Mouse (Mus musculus) heart, embryonic 10.5 days (tissue): ENCODE results near the gene Phactr1. TPM values are rescaled to one million over a fixed set of nuclear protein-coding genes. Genes with fewer than 3 reads are reported as not detected.

ENCODE experiments used
- DNase-seq: peaks from one replicate; pipeline ENCODE4 v3.0.0-alpha.2; 2017; ENCODE audit warnings: low spot score
- H3K27ac ChIP-seq: fragments of 300-500 bp; sonication (generic); 2 replicates; pipeline ENCODE4 v1.5.1; 2016; ENCODE audit warnings: mild to moderate bottlenecking
- H3K27me3 ChIP-seq: fragments of 300-500 bp; sonication (generic); 2 replicates; pipeline ENCODE4 v1.6.1; 2016; ENCODE audit warnings: mild to moderate bottlenecking; ENCODE audit not compliant: poor library complexity, insufficient read depth, severe bottlenecking
- H3K36me3 ChIP-seq: fragments of 300-500 bp; sonication (generic); 2 replicates; pipeline ENCODE4 v1.6.1; 2016; ENCODE audit warnings: mild to moderate bottlenecking, moderate library complexity
- H3K4me1 ChIP-seq: fragments of 300-500 bp; sonication (generic); 2 replicates; pipeline ENCODE4 v1.6.1; 2016; ENCODE audit warnings: mild to moderate bottlenecking
- H3K4me3 ChIP-seq: fragments of 300-500 bp; sonication (generic); 2 replicates; pipeline ENCODE4 v1.5.1; 2016; ENCODE audit warnings: mild to moderate bottlenecking, moderate library complexity
- H3K9me3 ChIP-seq: fragments of 300-500 bp; sonication (generic); 2 replicates; pipeline ENCODE4 v1.6.1; 2016; ENCODE audit warnings: mild to moderate bottlenecking, moderate library complexity
- WGBS: fragments of 180-500 bp; shearing (Covaris S2); methylation state at CpG from one replicate; pipeline ENCODE4 v1.1.7; 2016; 5-methylcytosine and 5-hydroxymethylcytosine counted together
- polyA plus RNA-seq: library from polyadenylated mRNA; unstranded; fragments of >200 nt; fragmentation: Nextera tagmentation; extraction: Ambion mirVana; gene quantifications from 2 replicates; pipeline ENCODE4 v1.2.1, GENCODE M21; 2016

The Phactr1 gene
- polyA plus RNA-seq, 1 experiment from 2014 or later: 4.1 TPM

DNA sequence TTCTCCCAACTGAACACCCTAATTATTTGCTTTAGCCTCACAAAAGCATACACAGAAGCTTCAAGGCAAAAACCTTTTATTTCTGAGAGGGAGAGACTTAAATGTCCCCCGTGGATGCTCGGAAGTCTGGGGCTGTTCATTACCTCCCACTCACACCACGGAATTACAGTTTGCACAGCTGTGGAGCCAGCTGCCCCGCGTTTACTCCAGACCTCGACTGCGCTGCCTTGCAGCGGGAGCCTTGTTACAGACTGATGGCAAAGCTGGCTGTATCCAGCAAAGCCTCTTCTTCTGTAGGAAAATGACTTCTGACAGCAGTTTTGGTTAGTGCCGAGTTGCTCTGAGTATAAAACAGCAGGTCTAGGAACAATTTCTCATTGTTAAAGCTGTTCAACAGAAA is 39.0 kb downstream of the Phactr1 start:
- DNase-seq: no peak

DNA sequence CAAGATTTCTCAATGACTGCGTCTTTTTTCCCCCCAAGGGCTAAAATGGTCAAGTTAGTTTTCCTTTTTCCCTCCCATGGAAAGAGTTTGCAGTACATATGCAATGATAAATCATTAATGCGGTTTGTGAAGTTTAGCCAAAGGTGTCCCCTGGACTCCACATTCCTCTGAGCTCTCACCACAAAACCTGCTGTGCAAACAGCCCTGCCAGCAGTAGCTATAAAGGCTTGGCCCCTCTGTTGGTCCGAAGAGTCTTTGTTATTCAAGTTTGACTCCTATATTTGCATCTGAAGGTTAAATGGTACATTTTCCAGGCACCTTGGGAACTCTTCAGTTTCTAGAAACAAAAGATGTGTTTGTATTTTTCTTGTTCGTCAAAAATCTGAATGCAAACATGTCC is 39.7 kb downstream of the Phactr1 start:
- 51% methylated on average over 4 of the region's 4 CpGs for WGBS
- no peak for DNase-seq
- Histone ChIP-seq H3K36me3 (no peaks in the 10 kb centered on the region), H3K4me3 (no peak overlapping the region), H3K27me3 (no peaks in the 10 kb centered on the region), H3K27ac (no peak overlapping the region), H3K4me1 (0 out of 2 replicates have a peak, but pooled peaks cover 3% of the 10 kb centered on the region), H3K9me3 (no peaks in the 10 kb centered on the region)

More for the DNA sequence above, 39.0 kb downstream of the Phactr1 start:
- H3K27ac ChIP-seq: no peak overlapping the region
- H3K4me1 ChIP-seq: 0 out of 2 replicates have a peak, but pooled peaks cover 3% of the 10 kb centered on the region
- H3K36me3 ChIP-seq: no peaks in the 10 kb centered on the region
- no peak overlapping the region for H3K4me3 ChIP-seq
- WGBS: 59% methylated on average over 9 of the region's 9 CpGs
- no peaks in the 10 kb centered on the region for H3K27me3 ChIP-seq
- H3K9me3 ChIP-seq: no peaks in the 10 kb centered on the region

DNA sequence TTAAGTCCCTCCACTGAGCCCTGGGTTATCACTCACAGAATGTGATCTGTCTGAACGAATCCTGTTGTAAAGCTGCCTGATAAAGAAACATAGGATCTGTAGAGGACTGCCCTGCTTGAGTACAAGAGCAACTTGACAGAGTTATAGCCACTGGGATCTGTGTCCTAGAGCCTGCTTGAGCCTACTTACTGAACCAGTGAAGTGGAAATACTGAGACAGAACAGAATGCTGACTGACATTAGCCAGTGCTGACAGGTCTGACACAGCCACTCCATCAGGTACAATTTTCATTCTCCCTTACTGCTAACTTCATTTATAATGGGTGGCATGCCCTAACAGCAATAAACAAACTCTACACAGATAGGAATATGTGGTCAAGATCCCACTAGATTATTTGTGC is 40.2 kb downstream of the Phactr1 start:
- 17% methylated on average over 1 of the region's 1 CpGs for WGBS
- H3K36me3 ChIP-seq: no peaks in the 10 kb centered on the region
- H3K27ac ChIP-seq: no peak overlapping the region
- H3K4me3 ChIP-seq: no peak overlapping the region
- DNase-seq: no peak
- no peaks in the 10 kb centered on the region for H3K27me3 ChIP-seq
- H3K4me1 ChIP-seq: 0 out of 2 replicates have a peak, but pooled peaks cover 3% of the 10 kb centered on the region
- no peaks in the 10 kb centered on the region for H3K9me3 ChIP-seq

DNA sequence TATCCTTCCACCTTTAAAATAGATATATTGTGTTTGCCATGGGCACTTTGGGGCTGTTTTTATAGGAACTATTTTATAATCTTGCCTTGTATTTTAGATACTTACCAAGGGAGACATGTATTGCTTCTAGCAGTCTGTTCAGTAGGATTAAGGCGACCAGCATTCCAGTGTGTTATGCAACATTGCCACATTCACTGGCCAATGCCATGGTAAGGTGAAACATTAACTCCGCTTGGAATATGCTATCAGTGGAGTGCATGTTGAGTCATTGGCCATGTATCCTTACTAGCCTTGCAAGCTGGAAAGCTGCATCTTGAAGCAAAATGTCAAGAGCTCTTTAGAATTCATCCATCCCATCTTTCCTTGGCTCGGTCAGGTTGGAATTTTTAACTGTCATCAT is 43.6 kb downstream of the Phactr1 start:
- H3K4me3 ChIP-seq: no peak overlapping the region
- 0 out of 2 replicates have a peak, but pooled peaks cover 3% of the 10 kb centered on the region for H3K4me1 ChIP-seq
- WGBS: 80% methylated on average over 3 of the region's 3 CpGs
- no peaks in the 10 kb centered on the region for H3K27me3 ChIP-seq
- no peaks in the 10 kb centered on the region for H3K9me3 ChIP-seq
- H3K27ac ChIP-seq: no peak overlapping the region
- no peak for DNase-seq
- no peaks in the 10 kb centered on the region for H3K36me3 ChIP-seq

DNA sequence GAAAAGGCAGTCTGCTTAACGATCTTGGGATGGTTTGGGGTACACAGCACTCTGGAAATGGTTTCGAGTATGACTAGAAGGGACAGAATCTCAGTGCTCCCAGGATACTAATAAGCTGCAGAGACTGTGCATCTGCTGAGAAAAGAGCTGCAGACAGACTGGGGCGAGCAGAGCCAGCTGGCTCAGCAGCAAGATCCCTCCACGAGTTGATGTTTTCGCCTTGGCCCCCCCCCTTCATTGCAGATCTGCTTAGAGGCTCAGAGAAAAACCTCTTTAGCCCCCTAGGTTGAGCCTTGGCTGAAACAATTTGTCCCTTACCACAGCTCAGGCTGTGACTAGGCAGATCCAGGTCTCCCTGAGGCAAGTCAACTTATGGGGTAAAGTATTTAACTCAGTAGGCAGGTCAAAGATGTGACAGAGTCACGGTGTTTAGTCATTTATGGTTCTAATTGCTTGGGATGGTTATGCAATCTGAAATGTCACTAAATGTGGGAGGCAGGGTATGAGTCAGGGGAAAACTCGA is 45.3 kb downstream of the Phactr1 start:
- H3K4me3 ChIP-seq: no peak overlapping the region
- H3K4me1 ChIP-seq: no peaks in the 10 kb centered on the region
- H3K9me3 ChIP-seq: no peaks in the 10 kb centered on the region
- 60% methylated on average over 7 of the region's 7 CpGs for WGBS
- DNase-seq: no peak
- no peaks in the 10 kb centered on the region for H3K36me3 ChIP-seq
- no peak overlapping the region for H3K27ac ChIP-seq
- no peaks in the 10 kb centered on the region for H3K27me3 ChIP-seq

DNA sequence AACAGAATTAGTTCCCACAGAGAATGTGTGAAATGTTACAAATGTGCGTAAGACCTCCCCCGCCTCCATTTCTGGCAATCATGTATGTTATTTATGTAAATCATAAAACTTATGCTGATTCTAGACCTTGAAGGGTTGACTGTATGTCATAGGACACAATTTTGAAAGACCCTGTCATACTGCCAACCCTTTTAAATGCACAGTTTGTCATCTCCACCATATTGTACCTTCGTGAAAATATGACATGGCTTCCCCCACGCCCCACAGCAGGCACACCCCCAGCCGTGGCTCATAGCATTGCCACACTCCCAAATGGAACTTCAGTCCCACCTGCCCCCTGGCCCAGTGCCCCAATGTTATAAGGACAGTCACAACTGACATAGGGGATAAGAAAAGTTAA is 57.1 kb downstream of the Phactr1 start:
- Histone ChIP-seq H3K36me3 (no peaks in the 10 kb centered on the region), H3K27me3 (no peaks in the 10 kb centered on the region), H3K4me1 (no peaks in the 10 kb centered on the region), H3K9me3 (no peaks in the 10 kb centered on the region), H3K4me3 (no peak overlapping the region), H3K27ac (no peak overlapping the region)
- DNase-seq: no peak
- WGBS: 84% methylated on average over 5 of the region's 5 CpGs

DNA sequence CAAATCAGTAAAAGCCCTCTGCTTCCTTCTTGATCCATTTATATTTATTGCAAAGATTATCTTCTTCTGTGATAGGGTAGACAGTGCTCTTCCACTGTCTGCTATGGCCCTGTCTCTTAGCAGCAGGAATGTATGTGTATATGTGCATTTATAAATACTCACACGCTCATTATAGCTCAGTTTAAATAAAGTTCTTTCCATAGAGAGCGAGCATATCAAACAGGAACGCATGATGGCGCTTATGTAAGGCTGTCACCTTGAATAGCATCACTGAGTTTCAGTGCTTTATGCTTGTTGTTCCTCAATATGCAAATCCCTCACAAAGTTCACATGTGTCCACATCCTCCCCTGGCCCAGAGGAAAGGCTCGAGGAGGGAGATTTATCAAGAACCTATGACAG is 57.7 kb downstream of the Phactr1 start:
- H3K27ac ChIP-seq: no peak overlapping the region
- H3K36me3 ChIP-seq: no peaks in the 10 kb centered on the region
- no peaks in the 10 kb centered on the region for H3K4me1 ChIP-seq
- H3K4me3 ChIP-seq: no peak overlapping the region
- WGBS: 77% methylated on average over 5 of the region's 5 CpGs
- DNase-seq: no peak
- H3K27me3 ChIP-seq: no peaks in the 10 kb centered on the region
- H3K9me3 ChIP-seq: no peaks in the 10 kb centered on the region

DNA sequence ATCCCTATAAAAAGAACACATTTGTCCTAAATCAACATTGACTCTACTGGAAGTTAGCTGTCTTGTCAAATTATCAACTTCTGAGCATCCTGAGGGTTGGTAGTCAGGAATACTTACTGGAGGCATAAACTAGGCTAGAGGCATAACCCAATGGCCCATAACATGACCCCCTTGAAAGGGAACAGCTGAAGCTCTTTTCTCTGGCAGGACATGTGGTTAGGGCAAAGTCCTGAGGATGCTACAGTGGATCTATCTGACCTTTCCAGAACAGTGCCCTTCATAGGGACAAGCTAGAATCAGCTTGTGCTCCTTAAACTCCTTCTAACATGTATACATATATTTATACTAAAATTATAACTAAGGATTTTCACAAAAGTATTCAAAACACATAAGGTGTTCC is 61.8 kb downstream of the Phactr1 start:
- no peak overlapping the region for H3K27ac ChIP-seq
- no peaks in the 10 kb centered on the region for H3K9me3 ChIP-seq
- no peaks in the 10 kb centered on the region for H3K4me1 ChIP-seq
- no peaks in the 10 kb centered on the region for H3K27me3 ChIP-seq
- no peak for DNase-seq
- no peaks in the 10 kb centered on the region for H3K36me3 ChIP-seq
- no peak overlapping the region for H3K4me3 ChIP-seq

DNA sequence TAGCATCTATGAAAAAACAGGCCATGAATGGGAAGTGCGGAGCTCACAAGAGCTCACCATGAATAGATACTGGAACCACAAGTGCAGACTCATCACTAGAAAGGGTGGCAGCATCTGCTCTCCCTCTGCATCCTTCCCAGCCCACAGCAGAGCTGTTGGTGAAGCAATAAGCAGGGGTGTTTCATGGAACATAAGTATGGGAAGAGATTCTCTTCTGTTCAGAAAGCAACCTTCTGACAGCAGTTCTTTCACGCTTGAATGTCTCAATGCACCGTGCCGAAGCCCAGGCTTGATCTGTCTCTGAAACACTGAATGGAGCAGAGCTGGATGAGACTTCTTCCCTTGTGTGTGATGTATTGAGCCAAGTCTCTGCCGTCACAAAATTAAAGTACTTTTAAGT is 64.0 kb downstream of the Phactr1 start:
- Histone ChIP-seq H3K9me3 (no peaks in the 10 kb centered on the region), H3K27me3 (no peaks in the 10 kb centered on the region), H3K4me1 (no peaks in the 10 kb centered on the region), H3K4me3 (no peak overlapping the region), H3K27ac (no peak overlapping the region), H3K36me3 (no peaks in the 10 kb centered on the region)
- no peak for DNase-seq
- WGBS: 87% methylated on average over 5 of the region's 5 CpGs

DNA sequence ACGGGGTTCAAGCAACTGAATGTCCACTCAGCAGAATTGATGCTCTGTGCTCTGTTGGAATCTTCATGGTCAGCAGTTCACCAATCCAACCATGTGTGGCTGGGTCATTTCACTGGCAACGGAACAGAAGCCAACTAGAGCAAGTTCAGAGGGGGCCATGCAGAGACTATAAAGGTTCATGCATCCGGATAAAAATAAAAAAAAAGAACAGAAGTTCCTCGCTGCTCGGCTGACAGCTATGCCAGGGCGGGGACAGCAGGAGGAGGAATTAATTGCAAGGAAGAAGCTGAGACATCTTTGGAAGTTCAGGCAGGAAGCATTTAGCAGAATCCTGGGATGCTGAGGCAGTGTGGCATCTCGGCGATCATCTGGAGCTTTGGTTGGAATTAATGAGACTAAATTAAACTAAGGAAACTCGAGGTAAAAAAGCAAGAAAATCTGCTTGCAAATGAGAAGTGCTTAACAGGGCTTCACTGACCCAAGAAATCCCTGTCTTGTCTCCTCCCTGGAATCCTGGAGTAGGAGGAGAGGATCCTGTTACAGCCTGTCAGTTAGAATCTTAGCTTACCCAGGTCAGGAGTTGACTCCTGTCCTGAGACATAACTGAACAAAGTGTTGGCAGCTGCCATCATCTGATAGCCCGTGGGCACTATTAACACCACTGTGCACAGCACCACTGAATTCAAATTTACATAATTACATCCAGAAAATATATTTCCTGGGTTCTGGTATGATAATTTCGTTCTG is 77.4 kb downstream of the Phactr1 start:
- Histone ChIP-seq H3K4me3 (no peak overlapping the region), H3K4me1 (no peaks in the 10 kb centered on the region), H3K9me3 (no peaks in the 10 kb centered on the region), H3K27ac (no peak overlapping the region), H3K36me3 (no peaks in the 10 kb centered on the region), H3K27me3 (no peaks in the 10 kb centered on the region)
- 57% methylated on average over 11 of the region's 11 CpGs for WGBS
- no peak for DNase-seq

DNA sequence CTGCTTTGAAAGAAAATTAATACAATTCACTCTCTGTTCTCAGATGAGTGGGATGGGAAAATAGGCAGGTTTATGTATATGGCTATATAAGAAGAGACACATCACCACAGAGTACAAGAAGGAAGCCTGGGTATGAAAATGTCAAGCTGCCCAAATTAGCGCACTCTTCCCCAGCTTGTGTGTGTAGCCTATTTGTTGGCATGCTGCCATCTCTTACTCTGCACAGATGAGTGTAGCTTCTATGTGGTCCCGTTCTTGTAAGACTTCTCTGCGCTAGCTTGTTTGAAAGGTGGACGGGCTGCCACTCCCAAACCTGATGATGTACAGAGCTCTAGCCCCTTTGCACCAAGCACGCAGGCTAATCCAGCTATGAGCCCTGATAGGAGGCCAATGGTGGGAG is 78.7 kb downstream of the Phactr1 start:
- no peak overlapping the region for H3K27ac ChIP-seq
- H3K9me3 ChIP-seq: no peaks in the 10 kb centered on the region
- H3K36me3 ChIP-seq: no peaks in the 10 kb centered on the region
- WGBS: 77% methylated on average over 5 of the region's 5 CpGs
- no peaks in the 10 kb centered on the region for H3K4me1 ChIP-seq
- DNase-seq: no peak
- no peak overlapping the region for H3K4me3 ChIP-seq
- no peaks in the 10 kb centered on the region for H3K27me3 ChIP-seq

DNA sequence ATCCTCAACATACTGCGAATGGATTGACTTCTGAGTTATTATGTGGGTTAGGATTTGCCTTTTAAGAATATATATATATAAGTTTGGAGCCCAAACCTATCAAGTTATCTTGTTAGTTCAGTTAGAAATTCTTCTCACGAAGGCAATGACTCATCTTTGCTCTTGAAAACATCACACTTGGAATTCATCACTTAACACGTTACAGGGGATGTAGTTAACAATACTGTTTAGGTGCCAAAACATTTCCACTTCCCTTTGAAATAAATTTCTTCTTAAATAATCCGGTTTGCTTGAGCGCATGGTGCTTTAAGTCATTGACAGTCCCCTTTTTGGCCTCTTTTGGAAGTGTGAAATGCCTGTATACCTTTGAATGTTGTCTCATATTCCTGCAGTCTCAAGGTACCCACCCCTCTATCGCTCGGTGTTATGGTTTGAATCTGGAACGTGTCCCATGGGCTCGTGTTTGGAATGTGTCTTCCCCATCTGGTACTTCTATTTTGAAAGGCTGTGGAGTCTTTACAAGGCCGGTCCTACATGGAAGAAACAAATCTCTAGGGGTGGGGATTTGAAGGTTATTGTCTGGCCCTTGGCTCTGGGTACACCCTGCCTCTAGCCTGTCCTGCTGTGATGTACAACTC is 80.6 kb downstream of the Phactr1 start:
- Histone ChIP-seq H3K27ac (no peak overlapping the region), H3K4me1 (no peaks in the 10 kb centered on the region), H3K4me3 (no peak overlapping the region), H3K36me3 (no peaks in the 10 kb centered on the region), H3K27me3 (no peaks in the 10 kb centered on the region), H3K9me3 (no peaks in the 10 kb centered on the region)
- WGBS: 73% methylated on average over 10 of the region's 10 CpGs
- DNase-seq: no peak

DNA sequence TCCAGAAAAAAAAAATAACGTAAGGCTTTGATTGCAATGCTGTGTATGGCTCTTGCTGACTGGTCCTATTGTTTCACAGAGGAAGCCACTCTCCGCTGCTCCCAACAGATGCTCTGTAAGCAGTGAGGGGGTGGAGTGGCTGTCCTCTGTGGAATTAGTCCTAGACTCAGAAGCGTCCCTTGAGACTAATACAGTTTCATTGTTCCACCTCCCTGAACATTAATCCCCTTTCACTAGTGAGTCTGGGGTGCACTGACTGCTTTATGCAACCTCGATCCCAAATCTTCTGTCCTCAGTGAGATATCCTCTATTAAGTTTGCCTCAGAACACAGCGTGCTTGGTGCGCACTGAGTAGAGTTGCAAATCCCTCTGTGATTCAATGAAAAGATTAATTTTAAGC is 91.9 kb downstream of the Phactr1 start:
- Histone ChIP-seq H3K27ac (no peak overlapping the region), H3K4me1 (no peaks in the 10 kb centered on the region), H3K27me3 (no peaks in the 10 kb centered on the region), H3K36me3 (no peaks in the 10 kb centered on the region), H3K4me3 (no peak overlapping the region), H3K9me3 (no peaks in the 10 kb centered on the region)
- DNase-seq: no peak
- 70% methylated on average over 6 of the region's 6 CpGs for WGBS
